In genomic region chr16:9993255-9994040, GRCm38 (mm10) we compare ENCODE assay signal across 8 mouse cellular contexts. TPM values are rescaled to one million over a fixed set of nuclear protein-coding genes. Genes with fewer than 3 reads are reported as not detected.
DNase-seq lines count a peak whose midpoint lies in the region; ATAC-seq and TF ChIP-seq lines count a peak whose summit lies in the region.

No protein-coding gene starts in this region.

- ATAC-seq in embryonic facial prominence, embryonic 14.5 days (ENCODE audit: low read depth), result peak; percentile 71
- ATAC-seq in hematopoietic stem cell, adult 5-6 weeks (replicated peaks in 1 of 2; ENCODE audit: insufficient read depth in 1 of 2, low FRiP score in 2 of 2, low TSS enrichment in 1 of 2, low read depth in 1 of 2, poor library complexity in 2 of 2, severe bottlenecking in 2 of 2), result peak; percentile 27 to 32; a peak in 1 of 4 replicates
- peak; percentile 19; the same call in 1 of the 2 replicates for ATAC-seq in lung, postnatal 0 days
- no peak for ATAC-seq in erythroblast, adult 5-6 weeks (replicated peaks; ENCODE audit: low FRiP score, poor library complexity, severe bottlenecking)

- no peaks in the 10 kb centered on the region for H3K9me3 ChIP-seq in embryonic facial prominence, embryonic 14.5 days (ENCODE audit: control insufficient read depth, low read length)
- H3K9me3 ChIP-seq in lung, postnatal 0 days (ENCODE audit: low read length), result no peaks in the 10 kb centered on the region

- no peaks in the 10 kb centered on the region for H3K36me3 ChIP-seq in embryonic facial prominence, embryonic 14.5 days (ENCODE audit: control insufficient read depth, insufficient read depth, low read length)
- no peaks in the 10 kb centered on the region for H3K36me3 ChIP-seq in lung, postnatal 0 days (ENCODE audit: insufficient read depth, low read length)

- H3K4me3 ChIP-seq in embryonic facial prominence, embryonic 14.5 days (ENCODE audit: low read depth, low read length), result peak overlapping the region; percentile 43
- H3K4me3 ChIP-seq in lung, postnatal 0 days (ENCODE audit: low read depth, low read length), result no peak overlapping the region

- peaks cover 64% of the 10 kb centered on the region for H3K27me3 ChIP-seq in embryonic facial prominence, embryonic 14.5 days (replicated peaks; ENCODE audit: control insufficient read depth, insufficient read depth, low read length)
- H3K27me3 ChIP-seq in lung, postnatal 0 days (replicated peaks; ENCODE audit: insufficient read depth, low read length), result peaks cover 50% of the 10 kb centered on the region

- peaks cover 12% of the 10 kb centered on the region; the same call in 1 of the 2 replicates for H3K4me1 ChIP-seq in embryonic facial prominence, embryonic 14.5 days (ENCODE audit: control insufficient read depth, insufficient read depth, low read length)
- no peaks in the 10 kb centered on the region for H3K4me1 ChIP-seq in lung, postnatal 0 days (ENCODE audit: insufficient read depth, low read depth, low read length)

- 3% methylated on average over 36 of the region's 39 CpGs for WGBS in embryonic facial prominence, embryonic 14.5 days
- 1% methylated on average over 39 of the region's 39 CpGs for WGBS in lung, postnatal 0 days

- TF ChIP-seq CTCF in lung, postnatal 0 days (IDR thresholded peaks at IDR 0.05), result peak; percentile 71

- peak overlapping the region; percentile 32 for H3K9ac ChIP-seq in embryonic facial prominence, embryonic 14.5 days (ENCODE audit: low read depth, low read length)
- H3K9ac ChIP-seq in lung, postnatal 0 days (replicated peaks; ENCODE audit: low read depth), result no peak overlapping the region

- peak; percentile 3 for DNase-seq in A20 (ENCODE audit: low read depth, low spot score)
- peak; percentile 79 for DNase-seq in adrenal gland, postnatal 14 days
- peak; percentile 71 for DNase-seq in embryonic facial prominence, embryonic 14.5 days (ENCODE audit: low spot score)
- DNase-seq in layer of hippocampus, postnatal 25 days (ENCODE audit: extremely low spot score in 1 of 2, low spot score in 1 of 2), result peak; percentile 60 to 72
- peak; percentile 51 for DNase-seq in lung, postnatal 0 days (ENCODE audit: low spot score)
- peak; percentile 86 to 88 for DNase-seq in right cerebral cortex, postnatal 10 days (ENCODE audit: low spot score in 2 of 2)

- TF ChIP-seq EP300 in lung, postnatal 0 days (IDR thresholded peaks at IDR 0.05), result no peak

- H3K27ac ChIP-seq in embryonic facial prominence, embryonic 14.5 days (replicated peaks; ENCODE audit: low read depth, low read length), result no peak overlapping the region
- no peak overlapping the region for H3K27ac ChIP-seq in lung, postnatal 0 days (ENCODE audit: low read length)

- peak overlapping the region; percentile 76 for H3K4me2 ChIP-seq in embryonic facial prominence, embryonic 14.5 days (ENCODE audit: low read depth, low read length)
- H3K4me2 ChIP-seq in lung, postnatal 0 days (replicated peaks; ENCODE audit: low read depth, low read length), result peak overlapping the region; percentile 40

RNA-seq across cellular contexts. Expression of gene Grin2a, which starts 1.9 kb away (rescaled TPM):
- 0.93 and 1.1 TPM in 2 replicates for total RNA-seq in adrenal gland, postnatal 14 days (2021)
- 1.0 and 1.2 TPM in 2 replicates for polyA plus RNA-seq in embryonic facial prominence, embryonic 14.5 days (2014; fragmentation: Nextera tagmentation; extraction: Ambion mirVana)
- not detected in 2 replicates for total RNA-seq in hematopoietic stem cell, adult 5-6 weeks (2017)
- total RNA-seq in layer of hippocampus, postnatal 25 days (2021), result 100 to 1,000 TPM; 304 to 416 TPM
- polyA plus RNA-seq in lung, postnatal 0 days (2015; fragmentation: Nextera tagmentation; extraction: Ambion mirVana), result 0.06 and 0.19 TPM in 2 replicates
- total RNA-seq in erythroblast, adult 5-6 weeks (2015; ENCODE audit: low replicate concordance), result not detected in 2 replicates
- total RNA-seq in erythroblast, adult 5-6 weeks (2017; ENCODE audit: low replicate concordance), result under 0.01 TPM in 1 of 2 replicates, not detected in the other

Comparison
In these comparisons a context has a peak if more than half of its experiments do, and no peak if none do; other contexts are left out.
1. DNase-seq: peak in every context shown above with its lines; median percentile 87 in right cerebral cortex, postnatal 10 days; 79 in adrenal gland, postnatal 14 days; 71 in embryonic facial prominence, embryonic 14.5 days; 66 in layer of hippocampus, postnatal 25 days; 51 in lung, postnatal 0 days; 3 in A20.
2. RNA of gene Grin2a, which starts 1.9 kb away (total RNA-seq): 304 to 416 TPM in layer of hippocampus, postnatal 25 days; 0.93 to 1.1 TPM in adrenal gland, postnatal 14 days, not detected in hematopoietic stem cell, adult 5-6 weeks and under 0.01 TPM in erythroblast, adult 5-6 weeks; every median in the first group is over 100 times any median in the second.